Mouse (Mus musculus) embryonic facial prominence, embryonic 12.5 days (tissue): ENCODE data around the gene Mrps27. TPM values are rescaled to one million over a fixed set of nuclear protein-coding genes. Genes with fewer than 3 reads are reported as not detected.

ENCODE experiments used
- ATAC-seq: fragments of 200-750 bp; cut with Nextera tagmentation; 2 replicates; pipeline ENCODE4 v1.8.0; 2017; ENCODE audit not compliant: insufficient number of reproducible peaks, insufficient read depth, low FRiP score, low TSS enrichment
- H3K27ac ChIP-seq: fragments of 300-500 bp; sonication (generic); 2 replicates; pipeline ENCODE4 v1.5.1; 2016; ENCODE audit warnings: mild to moderate bottlenecking
- H3K27me3 ChIP-seq: fragments of 300-500 bp; sonication (generic); 2 replicates; pipeline ENCODE4 v1.6.1; 2016; ENCODE audit warnings: mild to moderate bottlenecking, moderate library complexity
- H3K36me3 ChIP-seq: fragments of 300-500 bp; sonication (generic); 2 replicates; pipeline ENCODE4 v1.6.1; 2016; ENCODE audit warnings: mild to moderate bottlenecking
- H3K4me1 ChIP-seq: fragments of 300-500 bp; sonication (generic); 2 replicates; pipeline ENCODE4 v1.6.1; 2016
- H3K4me2 ChIP-seq: fragments of 300-500 bp; sonication (generic); replicated peaks from 2 replicates; pipeline ENCODE4 v1.6.1; 2016; ENCODE audit warnings: mild to moderate bottlenecking, moderate library complexity
- H3K4me3 ChIP-seq: fragments of 300-500 bp; sonication (generic); 2 replicates; pipeline ENCODE4 v1.5.1; 2016; ENCODE audit warnings: mild to moderate bottlenecking
- H3K9ac ChIP-seq: fragments of 300-500 bp; sonication (generic); 2 replicates; pipeline ENCODE4 v1.6.1; 2016; ENCODE audit warnings: mild to moderate bottlenecking, moderate library complexity
- H3K9me3 ChIP-seq: fragments of 300-500 bp; sonication (generic); 2 replicates; pipeline ENCODE4 v1.6.1; 2016; ENCODE audit warnings: mild to moderate bottlenecking, moderate library complexity
- WGBS: fragments of 180-500 bp; shearing (Covaris S2); methylation state at CpG from one replicate; pipeline ENCODE4 v1.1.7; 2016; 5-methylcytosine and 5-hydroxymethylcytosine counted together
- polyA plus RNA-seq: library from polyadenylated mRNA; unstranded; fragments of >200 nt; fragmentation: Nextera tagmentation; extraction: Ambion mirVana; gene quantifications from 2 replicates; pipeline ENCODE4 v1.2.1, GENCODE M21; 2016

The Mrps27 gene
- polyA plus RNA-seq, 1 experiment from 2014 or later: 63.2 TPM

DNA sequence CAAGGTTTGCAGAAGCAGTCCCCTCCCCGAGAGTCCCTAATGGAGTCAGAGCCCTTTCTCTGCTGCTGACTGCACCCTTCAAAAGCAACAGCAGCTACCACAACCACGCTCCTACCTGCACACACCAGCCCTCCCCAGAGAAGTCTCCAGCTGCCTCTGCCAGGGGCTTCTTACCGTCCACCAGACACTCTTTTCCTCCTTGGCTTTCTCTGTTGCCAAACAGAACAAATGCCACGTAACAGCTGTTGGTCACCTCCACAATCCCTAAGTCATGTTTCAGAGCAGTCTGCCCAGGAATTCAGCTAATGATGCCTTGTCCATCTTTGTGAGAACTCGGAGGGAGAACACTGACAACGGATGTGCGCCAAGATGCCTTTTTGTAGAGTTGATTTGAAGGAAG, 102.4 kb downstream of the Mrps27 start:
- Histone ChIP-seq H3K9ac (no peak overlapping the region), H3K27ac (no peak overlapping the region), H3K4me2 (no peak overlapping the region), H3K4me1 (peaks cover 45% of the 10 kb centered on the region), H3K9me3 (no peaks in the 10 kb centered on the region), H3K27me3 (no peaks in the 10 kb centered on the region; the same call in 1 of the 2 replicates), H3K36me3 (no peaks in the 10 kb centered on the region), H3K4me3 (no peak overlapping the region)
- WGBS: 74% methylated on average over 7 of the region's 7 CpGs
- no peak for ATAC-seq

GRCm38 (mm10) chr13:99447403-99448199, 103.0 kb downstream of the Mrps27 start:
- WGBS: 52% methylated on average over 11 of the region's 11 CpGs
- no peaks in the 10 kb centered on the region; the same call in 1 of the 2 replicates for H3K27me3 ChIP-seq
- no peaks in the 10 kb centered on the region for H3K36me3 ChIP-seq
- H3K9ac ChIP-seq: no peak overlapping the region
- H3K4me3 ChIP-seq: no peak overlapping the region
- peaks cover 39% of the 10 kb centered on the region for H3K4me1 ChIP-seq
- H3K9me3 ChIP-seq: no peaks in the 10 kb centered on the region
- no peak overlapping the region for H3K4me2 ChIP-seq
- no peak for ATAC-seq
- H3K27ac ChIP-seq: 0 out of 2 replicates have a peak overlapping the region, but pooled peaks have one; percentile 30

DNA sequence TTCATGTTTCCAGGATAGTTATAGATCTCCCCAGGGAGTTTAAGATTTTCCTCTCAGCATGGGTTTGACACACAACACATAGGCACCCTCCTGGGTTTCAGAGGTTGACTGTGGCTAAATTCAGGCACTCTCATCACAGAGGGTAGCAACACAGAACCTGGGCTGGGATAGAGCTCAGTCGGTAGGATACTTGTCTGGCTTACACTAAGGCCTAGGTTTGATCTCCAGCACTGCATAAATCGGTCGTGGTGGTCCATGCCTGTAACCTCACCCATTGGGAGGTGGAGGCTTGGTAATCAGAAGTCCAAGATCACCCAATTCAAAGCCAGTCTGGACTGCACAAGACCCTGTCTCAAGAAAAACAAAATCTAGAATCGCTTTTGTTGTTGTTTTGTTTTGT, 103.7 kb downstream of the Mrps27 start:
- Histone ChIP-seq H3K27ac (no peak overlapping the region), H3K4me2 (no peak overlapping the region), H3K9ac (no peak overlapping the region), H3K4me3 (no peak overlapping the region), H3K27me3 (no peaks in the 10 kb centered on the region; the same call in 1 of the 2 replicates), H3K9me3 (no peaks in the 10 kb centered on the region), H3K4me1 (peaks cover 36% of the 10 kb centered on the region), H3K36me3 (no peaks in the 10 kb centered on the region)
- 0 out of 2 replicates have a peak, but pooled peaks have one; percentile 24 for ATAC-seq
- WGBS: 50% methylated on average over 4 of the region's 4 CpGs

- Histone ChIP-seq H3K4me2 (no peak overlapping the region), H3K4me3 (no peak overlapping the region), H3K9ac (no peak overlapping the region), H3K4me1 (peaks cover 31% of the 10 kb centered on the region), H3K27me3 (no peaks in the 10 kb centered on the region; the same call in 1 of the 2 replicates), H3K27ac (0 out of 2 replicates have a peak overlapping the region, but pooled peaks have one; percentile 30), H3K36me3 (no peaks in the 10 kb centered on the region), H3K9me3 (no peaks in the 10 kb centered on the region)
- 51% methylated on average over 4 of the region's 4 CpGs for WGBS
- ATAC-seq: no peak
These were observed 105.0 kb downstream of the Mrps27 start for GRCm38 (mm10) chr13:99449547-99449946.

GRCm38 (mm10) chr13:99450766-99451165, 106.2 kb downstream of the Mrps27 start:
- H3K4me2 ChIP-seq: no peak overlapping the region
- no peaks in the 10 kb centered on the region for H3K36me3 ChIP-seq
- no peak for ATAC-seq
- no peak overlapping the region for H3K27ac ChIP-seq
- H3K4me1 ChIP-seq: peaks cover 25% of the 10 kb centered on the region
- no peak overlapping the region for H3K4me3 ChIP-seq
- H3K9me3 ChIP-seq: no peaks in the 10 kb centered on the region
- H3K27me3 ChIP-seq: no peaks in the 10 kb centered on the region
- 82% methylated on average over 7 of the region's 7 CpGs for whole genome bisulfite sequencing
- no peak overlapping the region for H3K9ac ChIP-seq

- Histone ChIP-seq H3K27me3 (no peaks in the 10 kb centered on the region), H3K9me3 (no peaks in the 10 kb centered on the region), H3K27ac (no peak overlapping the region), H3K4me2 (no peak overlapping the region), H3K4me1 (peaks cover 25% of the 10 kb centered on the region), H3K4me3 (no peak overlapping the region), H3K9ac (no peak overlapping the region), H3K36me3 (no peaks in the 10 kb centered on the region)
- 80% methylated on average over 5 of the region's 5 CpGs for WGBS
- no peak for ATAC-seq
These were observed 106.7 kb downstream of the Mrps27 start for GRCm38 (mm10) chr13:99451276-99451675.

- no peak overlapping the region for H3K4me3 ChIP-seq
- H3K4me1 ChIP-seq: peaks cover 23% of the 10 kb centered on the region
- no peak overlapping the region for H3K4me2 ChIP-seq
- H3K9ac ChIP-seq: no peak overlapping the region
- no peak overlapping the region for H3K27ac ChIP-seq
- no peaks in the 10 kb centered on the region for H3K9me3 ChIP-seq
- no peaks in the 10 kb centered on the region for H3K27me3 ChIP-seq
- no peaks in the 10 kb centered on the region for H3K36me3 ChIP-seq
- WGBS: 85% methylated on average over 3 of the region's 3 CpGs
- no peak for ATAC-seq
These were observed 107.9 kb downstream of the Mrps27 start for GRCm38 (mm10) chr13:99452444-99452843.

GRCm38 (mm10) chr13:99454977-99455376, 110.4 kb downstream of the Mrps27 start:
- WGBS: 92% methylated on average over 7 of the region's 7 CpGs
- ATAC-seq: no peak
- no peak overlapping the region for H3K4me2 ChIP-seq

GRCm38 (mm10) chr13:99458658-99459386, 114.2 kb downstream of the Mrps27 start:
- Histone ChIP-seq H3K4me1 (peaks cover 5% of the 10 kb centered on the region), H3K4me3 (no peak overlapping the region), H3K9me3 (no peaks in the 10 kb centered on the region), H3K4me2 (no peak overlapping the region), H3K9ac (no peak overlapping the region), H3K27me3 (no peaks in the 10 kb centered on the region), H3K36me3 (no peaks in the 10 kb centered on the region), H3K27ac (0 out of 2 replicates have a peak overlapping the region, but pooled peaks have one; percentile 19)
- 72% methylated on average over 12 of the region's 12 CpGs for WGBS
- ATAC-seq: no peak

More at GRCm38 (mm10) chr13:99454977-99455376, 110.4 kb downstream of the Mrps27 start:
- H3K36me3 ChIP-seq: no peaks in the 10 kb centered on the region
- no peak overlapping the region for H3K4me3 ChIP-seq
- H3K27me3 ChIP-seq: no peaks in the 10 kb centered on the region
- H3K9me3 ChIP-seq: no peaks in the 10 kb centered on the region
- no peak overlapping the region for H3K9ac ChIP-seq
- no peak overlapping the region for H3K27ac ChIP-seq
- H3K4me1 ChIP-seq: peaks cover 11% of the 10 kb centered on the region

GRCm38 (mm10) chr13:99459612-99460011, 115.0 kb downstream of the Mrps27 start:
- Histone ChIP-seq H3K4me2 (no peak overlapping the region), H3K27me3 (no peaks in the 10 kb centered on the region), H3K27ac (no peak overlapping the region), H3K4me1 (peaks cover 5% of the 10 kb centered on the region), H3K36me3 (no peaks in the 10 kb centered on the region), H3K9ac (no peak overlapping the region), H3K9me3 (no peaks in the 10 kb centered on the region), H3K4me3 (no peak overlapping the region)
- WGBS: 86% methylated on average over 4 of the region's 4 CpGs
- peak; percentile 64; the same call in 1 of the 2 replicates for ATAC-seq

DNA sequence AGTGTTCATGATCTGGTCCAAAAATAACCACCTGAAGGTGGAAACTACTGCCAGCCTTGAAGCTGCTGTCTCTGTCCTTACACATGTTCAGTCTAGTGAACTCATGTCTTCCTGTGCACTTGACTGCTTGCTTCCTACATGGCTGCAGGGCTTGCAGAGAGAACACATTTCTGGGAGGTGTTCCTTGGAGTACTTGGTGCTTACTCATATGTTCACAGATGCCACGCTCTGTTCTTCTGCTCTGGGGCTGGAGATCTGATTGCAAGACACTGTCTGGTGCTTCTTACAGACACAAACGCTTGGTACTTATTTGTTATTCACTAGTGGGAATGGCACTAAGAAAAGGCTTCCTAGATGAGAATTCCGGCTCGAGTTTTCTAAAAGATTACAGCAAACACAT, 117.3 kb downstream of the Mrps27 start:
- Histone ChIP-seq H3K27ac (no peak overlapping the region), H3K36me3 (no peaks in the 10 kb centered on the region), H3K27me3 (no peaks in the 10 kb centered on the region), H3K4me2 (no peak overlapping the region), H3K4me3 (no peak overlapping the region), H3K9ac (no peak overlapping the region), H3K9me3 (no peaks in the 10 kb centered on the region), H3K4me1 (peaks cover 9% of the 10 kb centered on the region)
- no peak for ATAC-seq
- 90% methylated on average over 4 of the region's 4 CpGs for WGBS

GRCm38 (mm10) chr13:99464551-99464950, 120.0 kb downstream of the Mrps27 start:
- H3K4me2 ChIP-seq: no peak overlapping the region

More at GRCm38 (mm10) chr13:99464551-99464950, 120.0 kb downstream of the Mrps27 start:
- Histone ChIP-seq H3K9ac (no peak overlapping the region), H3K4me1 (peaks cover 8% of the 10 kb centered on the region), H3K27ac (no peak overlapping the region), H3K27me3 (no peaks in the 10 kb centered on the region), H3K4me3 (no peak overlapping the region), H3K36me3 (no peaks in the 10 kb centered on the region), H3K9me3 (no peaks in the 10 kb centered on the region)
- WGBS: 61% methylated on average over 4 of the region's 4 CpGs
- ATAC-seq: no peak
